Mouse (Mus musculus) lung, adult 2 months (tissue): Measurements from ENCODE around the gene Barx1.

Source experiments
- CTCF ChIP-seq: fragments of 200-500 bp; IDR thresholded peaks from 2 replicates; pipeline ENCODE4 v1.5.1; 2011; ENCODE audit warnings: mild to moderate bottlenecking, low read length, control low read depth; ENCODE audit not compliant: insufficient read depth
- POLR2A ChIP-seq: fragments of 200-500 bp; IDR thresholded peaks from 2 replicates; pipeline ENCODE4 v1.6.1; 2011; ENCODE audit warnings: low read depth, mild to moderate bottlenecking, control low read depth, low read length, borderline replicate concordance; ENCODE audit errors: extremely low read depth

GRCm38 (mm10) chr13:48625433-48626184 is 37.2 kb upstream of the Barx1 start, which contains the start of gene Ptpdc1:
- TF ChIP-seq CTCF, result no peak
- TF ChIP-seq POLR2A, result 0 out of 2 replicates have a peak, but pooled peaks have one; percentile 20
